Mouse (Mus musculus) heart, adult 2 months (tissue): ENCODE data around the gene Ralb. TPM values are rescaled to one million over a fixed set of nuclear protein-coding genes. Genes with fewer than 3 reads are reported as not detected.
A peak's percentile ranks its signal among the peaks of the same experiment; 100 is the strongest.

Experiments
- DNase-seq, 2 experiments: peaks; one replicate each; pipeline ENCODE4 v3.0.0; 2021
- H3K27ac ChIP-seq: fragments of 200-600 bp; 2 replicates; pipeline ENCODE4 v1.8.1; 2022
- H3K27me3 ChIP-seq: fragments of 200-500 bp; 2 replicates; pipeline ENCODE4 v1.6.1; 2012; ENCODE audit warnings: mild to moderate bottlenecking, low read length, inconsistent platforms, mixed read lengths; ENCODE audit not compliant: control insufficient read depth, insufficient read depth
- H3K36me3 ChIP-seq: fragments of 200-500 bp; 2 replicates; pipeline ENCODE4 v1.6.1; 2012; ENCODE audit warnings: low read length, inconsistent platforms; ENCODE audit not compliant: control insufficient read depth, insufficient read depth
- H3K4me1 ChIP-seq: fragments of 200-500 bp; 2 replicates; pipeline ENCODE4 v1.6.1; 2011; ENCODE audit warnings: low read length; ENCODE audit not compliant: control insufficient read depth, insufficient read depth
- H3K4me3 ChIP-seq: fragments of 200-600 bp; 2 replicates; pipeline ENCODE4 v1.8.1; 2022
- H3K79me2 ChIP-seq: fragments of 200-500 bp; replicated peaks from 2 replicates; pipeline ENCODE4 v1.6.1; 2012; ENCODE audit warnings: mild to moderate bottlenecking, inconsistent platforms, low read length, moderate library complexity, mixed read lengths; ENCODE audit not compliant: control insufficient read depth, insufficient read depth
- H3K9ac ChIP-seq: fragments of 200-500 bp; 2 replicates; pipeline ENCODE4 v1.6.1; 2012; ENCODE audit warnings: low read depth, mild to moderate bottlenecking, control low read depth, inconsistent platforms, low read length, mixed read lengths
- CTCF ChIP-seq: fragments of 200-600 bp; IDR thresholded peaks from 2 replicates; pipeline ENCODE4 v1.8.1; 2022; ENCODE audit warnings: antibody characterized with exemption, mild to moderate bottlenecking, moderate library complexity
- EP300 ChIP-seq: fragments of 200-500 bp; IDR thresholded peaks from 2 replicates; pipeline ENCODE4 v1.6.1; 2011; ENCODE audit warnings: low read depth, low read length, control low read depth; ENCODE audit not compliant: insufficient read depth
- POLR2A ChIP-seq: fragments of 200-500 bp; IDR thresholded peaks from 2 replicates; pipeline ENCODE4 v1.6.1; 2011; ENCODE audit warnings: mild to moderate bottlenecking, low read depth, low read length, control low read depth; ENCODE audit not compliant: insufficient read depth
- WGBS: fragments of 180-500 bp; shearing (Covaris S2); methylation state at CpG from one replicate; pipeline ENCODE4 v1.1.7; 2018; 5-methylcytosine and 5-hydroxymethylcytosine counted together
- intact Hi-C: fragments of 180-260 bp; cut with DNase I; formaldehyde crosslinking; loops from one replicate; pipeline ENCODE4 v1.15.1; 2025
- polyA plus RNA-seq: library from polyadenylated mRNA; depleted of rRNA; stranded (reverse); fragments of >200 nt; gene quantifications from 2 replicates; pipeline ENCODE4 v1.2.3, GENCODE M21; 2012
- total RNA-seq, 2 experiments: library from RNA; stranded (reverse); gene quantifications; 2 replicates each; pipeline ENCODE4 v1.2.3; 2021

The Ralb gene
- total and polyA plus RNA-seq, 3 experiments, result 23.1 to 30.1 (median 26.9) TPM

GRCm38 (mm10) chr1:119479641-119480040 lies 25.0 kb downstream of the Ralb start:
- no peak overlapping the region for H3K4me3 ChIP-seq
- no peak overlapping the region for H3K27ac ChIP-seq
- intact Hi-C loops, result no loop called here
- no peaks in the 10 kb centered on the region for H3K27me3 ChIP-seq
- DNase-seq, result no peak
- no peaks in the 10 kb centered on the region for H3K4me1 ChIP-seq
- WGBS, result 56% methylated on average over 4 of the region's 4 CpGs
- TF ChIP-seq CTCF (no peak), POLR2A (no peak)
- H3K79me2 ChIP-seq, result peaks cover 4% of the 10 kb centered on the region
- H3K9ac ChIP-seq, result no peak overlapping the region
- no peaks in the 10 kb centered on the region for H3K36me3 ChIP-seq

- intact Hi-C loops, result no loop called here
- H3K4me1 ChIP-seq, result no peaks in the 10 kb centered on the region
- H3K9ac ChIP-seq, result no peak overlapping the region
- 0 out of 2 replicates have a peak, but pooled peaks cover 3% of the 10 kb centered on the region for H3K36me3 ChIP-seq
- no peak for DNase-seq
- no peak overlapping the region for H3K27ac ChIP-seq
- TF ChIP-seq POLR2A (no peak), CTCF (no peak), EP300 (no peak)
- peaks cover 4% of the 10 kb centered on the region for H3K79me2 ChIP-seq
- no peaks in the 10 kb centered on the region for H3K27me3 ChIP-seq
- no peak overlapping the region for H3K4me3 ChIP-seq
- 52% methylated on average over 7 of the region's 7 CpGs for WGBS
Measured at GRCm38 (mm10) chr1:119476905-119477353, 27.7 kb downstream of the Ralb start.

- H3K27ac ChIP-seq, result no peak overlapping the region
- no peak overlapping the region for H3K9ac ChIP-seq
- no peaks in the 10 kb centered on the region for H3K27me3 ChIP-seq
- H3K4me3 ChIP-seq, result no peak overlapping the region
- DNase-seq, result no peak
- H3K79me2 ChIP-seq, result no peaks in the 10 kb centered on the region; the same call in 1 of the 2 replicates
- TF ChIP-seq CTCF, result no peak
- no peak for TF ChIP-seq EP300
- TF ChIP-seq POLR2A, result no peak
- intact Hi-C loops, result no loop called here
- no peaks in the 10 kb centered on the region for H3K4me1 ChIP-seq
- WGBS, result 92% methylated on average over 7 of the region's 7 CpGs
- 0 out of 2 replicates have a peak, but pooled peaks cover 3% of the 10 kb centered on the region for H3K36me3 ChIP-seq
Measured at GRCm38 (mm10) chr1:119474671-119475070, 29.9 kb downstream of the Ralb start.

- H3K27me3 ChIP-seq, result no peaks in the 10 kb centered on the region
- no peak for TF ChIP-seq CTCF
- TF ChIP-seq EP300, result no peak
- TF ChIP-seq POLR2A, result no peak
- H3K27ac ChIP-seq, result no peak overlapping the region
- intact Hi-C loops, result no loop called here
- H3K36me3 ChIP-seq, result 0 out of 2 replicates have a peak, but pooled peaks cover 3% of the 10 kb centered on the region
- WGBS, result 51% methylated on average over 11 of the region's 11 CpGs
- H3K4me3 ChIP-seq, result no peak overlapping the region
- no peaks in the 10 kb centered on the region; the same call in 1 of the 2 replicates for H3K79me2 ChIP-seq
- no peak overlapping the region for H3K9ac ChIP-seq
- no peaks in the 10 kb centered on the region for H3K4me1 ChIP-seq
- no peak for DNase-seq
Measured at GRCm38 (mm10) chr1:119472648-119473047, 31.9 kb downstream of the Ralb start.

GRCm38 (mm10) chr1:119471793-119472396 lies 32.7 kb downstream of the Ralb start:
- no peaks in the 10 kb centered on the region for H3K4me1 ChIP-seq
- H3K4me3 ChIP-seq, result no peak overlapping the region
- no peak overlapping the region for H3K27ac ChIP-seq
- TF ChIP-seq CTCF (no peak), POLR2A (no peak), EP300 (no peak)
- DNase-seq, result no peak
- H3K9ac ChIP-seq, result no peak overlapping the region
- 0 out of 2 replicates have a peak, but pooled peaks cover 3% of the 10 kb centered on the region for H3K36me3 ChIP-seq
- H3K27me3 ChIP-seq, result no peaks in the 10 kb centered on the region
- WGBS, result 63% methylated on average over 14 of the region's 14 CpGs
- H3K79me2 ChIP-seq, result no peaks in the 10 kb centered on the region
- intact Hi-C loops, result no loop called here

- no peaks in the 10 kb centered on the region for H3K36me3 ChIP-seq
- H3K4me1 ChIP-seq, result no peaks in the 10 kb centered on the region; the same call in 1 of the 2 replicates
- WGBS, result 50% methylated on average over 2 of the region's 2 CpGs
- H3K27me3 ChIP-seq, result no peaks in the 10 kb centered on the region
- no peak overlapping the region for H3K4me3 ChIP-seq
- peak; percentile 41 to 59 for DNase-seq
- H3K9ac ChIP-seq, result no peak overlapping the region
- no peak overlapping the region for H3K27ac ChIP-seq
- TF ChIP-seq CTCF, result peak; percentile 80
- no peak for TF ChIP-seq EP300
- H3K79me2 ChIP-seq, result no peaks in the 10 kb centered on the region
- intact Hi-C loops, result loop anchor here (5.0 to 10.0 kb wide), 2 partner anchors 376 to 451 kb away; partner anchors contain the start of gene Tmem177
Measured at GRCm38 (mm10) chr1:119463386-119463785, 41.2 kb downstream of the Ralb start.
